Mouse (Mus musculus): ENCODE measurements around the gene Itgb5.

Gene Itgb5

DNA sequence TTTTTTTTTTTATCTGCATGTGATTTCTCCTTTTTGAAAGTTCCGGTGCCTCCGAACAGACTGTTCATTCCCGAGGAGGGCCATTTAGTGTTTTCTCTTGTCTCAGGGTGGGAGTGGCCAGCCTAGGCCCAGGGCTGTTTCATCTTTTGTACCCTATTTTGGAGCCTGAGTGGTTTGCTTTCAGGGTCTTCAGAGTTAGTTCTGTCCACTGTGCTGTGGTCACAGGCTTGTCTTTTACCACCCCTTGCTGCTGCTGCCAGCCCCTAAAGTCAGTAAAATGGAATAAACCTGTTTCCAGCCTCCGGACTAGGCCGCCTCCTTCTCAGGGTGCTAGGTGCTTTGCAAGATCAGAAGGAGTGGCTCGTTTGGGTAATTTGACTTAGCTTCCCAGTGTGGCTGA is 2.6 kb downstream of the Itgb5 start:
- DNase-seq (ENCODE audit: low read depth, low spot score): no peak

DNA sequence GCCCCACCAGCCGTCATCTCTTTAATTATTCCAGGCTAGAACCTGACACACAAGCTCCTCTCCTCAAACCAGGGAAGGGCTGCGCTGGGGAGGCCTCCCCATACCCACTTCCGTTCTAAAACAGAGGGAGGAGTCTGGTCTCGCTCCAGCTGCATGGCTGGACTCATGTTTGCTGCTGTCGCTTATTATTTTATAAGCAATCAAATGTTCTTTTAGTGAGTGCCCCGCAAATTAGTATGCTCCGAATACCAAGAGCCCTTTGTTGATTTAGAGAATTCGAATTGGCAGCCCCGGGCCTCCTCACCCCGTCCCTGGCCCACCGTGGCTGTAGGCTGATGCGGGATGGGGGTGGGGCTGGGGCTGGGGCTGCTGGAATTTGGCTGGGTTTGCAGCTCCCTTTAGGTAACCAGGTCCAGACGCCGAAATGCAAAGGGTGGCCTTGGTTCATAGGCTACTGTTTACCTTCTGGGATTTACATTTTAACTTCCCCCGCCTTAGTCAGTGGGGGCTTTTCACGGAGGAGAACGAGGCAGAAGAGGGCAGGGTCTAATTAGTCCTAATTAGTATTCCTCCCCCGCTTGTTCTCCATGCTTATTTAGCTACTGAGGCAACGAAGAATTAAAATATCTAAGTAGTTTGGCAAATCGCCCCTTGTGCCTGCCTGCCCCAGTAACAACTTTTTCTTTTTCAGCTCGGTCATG is 3.4 kb downstream of the Itgb5 start:
- no peak for DNase-seq (ENCODE audit: low read depth, low spot score)

DNA sequence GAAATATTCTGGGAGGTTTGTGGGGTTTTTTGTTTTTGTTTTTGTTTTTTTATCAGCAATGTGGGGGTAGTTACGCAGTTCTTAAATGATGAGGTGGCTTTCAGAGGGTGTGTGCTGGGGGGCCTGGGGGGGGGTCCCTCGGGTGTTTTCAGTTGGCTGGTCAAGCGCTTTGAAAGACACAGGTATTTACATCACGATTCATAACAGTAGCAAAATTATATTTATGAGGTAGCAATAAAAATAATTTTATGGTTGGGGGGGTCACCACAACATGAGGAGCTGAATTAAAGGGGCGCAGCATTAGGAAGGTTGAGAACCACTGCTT is 3.9 kb downstream of the Itgb5 start:
- no peak for DNase-seq (ENCODE audit: low read depth, low spot score)

DNA sequence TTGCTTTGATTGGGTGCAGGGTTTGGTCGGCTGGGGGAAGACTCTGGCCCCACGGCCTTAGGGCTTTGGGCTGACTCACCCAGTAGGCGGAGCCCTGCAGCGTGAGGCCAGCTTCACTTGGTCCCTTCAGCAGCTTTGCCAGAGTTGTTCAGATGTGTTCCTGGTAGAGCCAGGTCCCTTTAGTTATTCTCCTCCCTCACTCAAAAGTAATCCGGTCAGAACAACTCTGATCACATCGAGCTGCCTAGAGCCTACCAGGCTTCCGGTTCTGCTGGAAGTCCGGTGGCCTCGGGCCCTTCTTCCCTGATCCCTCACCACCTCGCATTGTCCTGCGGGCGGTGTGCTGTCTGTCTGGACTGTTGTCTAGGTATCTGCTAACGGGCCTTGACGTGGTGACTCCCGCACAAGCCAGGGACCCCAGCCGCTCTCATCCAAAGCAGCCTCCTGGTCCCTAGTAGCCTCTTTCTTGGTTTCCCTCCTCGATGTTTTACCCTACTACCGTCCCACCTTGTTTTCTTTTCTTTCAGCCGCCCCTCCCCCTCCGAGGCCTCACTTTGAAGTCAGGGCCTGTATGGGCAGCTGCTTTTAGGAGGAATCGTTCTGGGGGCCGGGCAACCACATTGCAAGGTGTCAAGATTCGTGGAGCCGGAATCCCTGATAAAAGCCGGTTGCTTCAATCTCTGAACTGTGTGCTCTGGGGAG is 4.5 kb downstream of the Itgb5 start:
- DNase-seq (ENCODE audit: low read depth, low spot score): no peak

DNA sequence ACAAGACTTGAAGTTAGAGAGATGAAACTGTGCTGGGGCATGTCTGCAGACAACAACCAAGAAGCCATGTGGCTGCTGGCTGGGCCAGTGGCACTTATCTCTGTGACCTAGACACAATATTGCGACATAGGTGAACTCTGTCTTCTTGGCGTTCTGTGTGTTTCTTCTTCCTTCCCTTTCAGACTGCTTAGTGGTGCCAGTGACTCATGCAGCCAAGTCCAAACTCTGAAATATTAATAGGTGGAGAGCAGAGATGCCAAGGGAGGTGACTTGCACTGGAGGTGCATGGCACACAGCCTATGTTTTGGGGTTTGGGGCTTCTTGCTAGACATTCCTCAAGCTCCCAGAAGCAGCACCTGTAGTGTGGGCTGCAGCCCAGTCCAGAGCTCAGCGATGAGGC is 7.2 kb downstream of the Itgb5 start:
- DNase-seq (ENCODE audit: low read depth, low spot score): no peak

DNA sequence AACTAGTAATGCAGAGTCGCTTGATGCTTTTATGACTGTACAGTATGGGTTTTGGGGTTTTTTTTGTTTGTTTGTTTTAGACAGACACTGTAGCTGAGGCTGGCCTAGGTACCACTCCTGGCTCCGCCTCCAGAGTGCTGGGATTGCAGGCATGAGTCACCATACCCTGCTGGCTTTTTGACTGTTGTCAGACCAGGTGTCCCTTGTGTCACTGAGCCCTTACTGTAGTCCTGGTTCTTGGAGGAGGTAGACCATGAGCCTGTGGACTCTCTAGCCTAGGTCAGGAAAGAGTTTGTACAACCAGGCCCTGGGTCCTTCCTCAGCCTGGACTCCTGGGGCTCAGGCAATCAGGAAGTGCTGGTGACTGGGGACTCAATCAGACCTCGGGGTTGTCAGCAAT is 7.7 kb downstream of the Itgb5 start:
- DNase-seq (ENCODE audit: low read depth, low spot score): no peak

DNA sequence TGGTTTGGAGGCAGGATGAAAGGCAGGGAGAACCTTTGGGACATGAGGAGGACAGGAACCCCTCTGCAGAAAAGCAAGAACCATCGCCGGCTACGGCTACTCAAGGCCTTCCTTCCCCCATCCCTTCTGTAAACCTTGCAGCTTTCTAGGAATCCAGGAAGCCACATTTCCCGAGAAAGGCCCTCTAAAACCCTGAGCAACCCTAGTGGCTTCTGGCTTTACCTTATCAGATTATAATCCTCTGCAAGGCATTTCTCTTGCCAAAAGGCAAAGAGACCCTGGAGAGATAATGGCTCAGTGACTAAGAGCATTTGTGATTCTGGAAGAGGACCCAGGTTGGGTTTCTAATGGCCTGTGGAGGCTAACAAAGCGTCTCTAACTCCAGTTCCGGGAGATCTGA is 11.2 kb downstream of the Itgb5 start:
- DNase-seq (ENCODE audit: low read depth, low spot score): no peak

DNA sequence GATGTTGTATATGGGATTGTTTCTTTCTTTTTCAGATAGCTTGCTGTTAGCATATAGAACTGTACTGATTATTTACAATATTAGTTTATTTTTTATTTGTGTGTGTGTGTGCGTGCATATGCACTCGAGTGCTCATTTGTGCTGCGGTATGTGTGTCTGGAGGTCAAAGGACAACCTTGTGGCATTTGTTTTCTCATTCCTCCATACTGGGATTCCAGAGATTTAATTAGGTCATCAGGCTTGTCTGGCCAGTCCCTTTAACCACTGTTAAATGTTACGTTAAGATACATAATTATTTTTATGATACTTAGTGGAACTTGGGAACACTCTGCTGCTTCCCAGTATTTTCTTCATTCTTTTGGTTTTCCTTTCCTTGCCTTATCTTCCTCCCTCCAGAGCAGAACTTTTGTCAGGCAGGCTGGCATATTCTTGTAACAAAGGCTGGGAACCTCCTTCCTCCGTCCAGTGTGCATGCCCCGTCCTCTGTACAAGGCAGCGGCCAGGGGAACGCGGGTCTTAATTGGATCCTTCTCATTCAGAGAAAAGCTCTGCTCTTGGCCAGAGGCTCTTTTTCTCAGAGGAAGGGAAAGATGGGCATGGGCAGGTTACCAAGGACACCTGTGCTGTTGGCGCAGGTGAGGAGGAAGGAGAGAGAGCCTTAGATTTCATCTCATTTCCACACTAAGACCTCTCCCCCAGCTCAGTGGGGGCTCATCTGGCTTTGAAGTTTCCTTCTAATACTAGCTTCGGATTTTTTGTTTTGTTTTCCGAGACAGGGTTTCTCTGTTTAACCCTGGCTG is 12.8 kb downstream of the Itgb5 start:
- no peak for DNase-seq (ENCODE audit: low read depth, low spot score)

DNA sequence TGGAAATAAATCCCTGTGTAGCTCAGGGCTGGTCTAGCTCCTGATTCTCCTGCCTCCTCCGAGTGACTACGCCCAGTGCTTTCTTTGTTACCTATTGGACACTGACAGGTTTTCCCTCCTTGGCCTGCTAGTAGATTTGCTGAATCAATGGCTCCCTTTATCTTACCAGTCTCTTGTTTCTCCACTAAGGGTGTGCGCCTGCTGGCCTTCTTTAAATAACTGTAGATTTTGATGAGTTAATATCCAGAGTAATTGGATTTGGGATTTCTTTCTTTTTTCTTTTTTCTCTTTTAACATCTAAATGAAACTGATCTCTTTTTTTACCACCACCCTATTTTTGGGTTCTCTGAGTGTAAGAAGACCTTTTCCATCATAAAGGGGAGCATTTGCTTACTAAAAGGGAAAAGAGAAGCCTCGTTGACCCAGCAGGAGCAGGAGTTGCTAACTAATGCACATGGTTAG is 14.7 kb downstream of the Itgb5 start:
- no peak for DNase-seq (ENCODE audit: low read depth, low spot score)

DNA sequence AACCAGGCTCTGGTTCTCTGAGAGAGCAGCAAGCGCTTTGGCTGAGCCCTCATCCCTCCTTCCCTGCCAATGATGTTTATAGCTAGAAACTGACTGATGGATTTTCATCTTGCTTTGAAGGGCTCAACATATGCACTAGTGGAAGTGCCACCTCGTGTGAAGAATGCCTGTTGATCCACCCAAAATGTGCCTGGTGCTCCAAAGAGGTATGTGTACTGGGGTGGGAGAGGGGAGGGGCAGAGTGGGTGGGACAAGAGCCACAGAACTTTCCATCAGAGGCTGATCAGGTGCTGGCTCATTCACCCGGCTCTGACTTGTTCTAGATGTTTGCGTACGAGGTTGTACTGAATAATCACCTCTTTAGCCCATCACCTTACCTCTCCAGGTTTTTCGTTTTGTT is 15.4 kb downstream of the Itgb5 start:
- DNase-seq (ENCODE audit: low read depth, low spot score): no peak

DNA sequence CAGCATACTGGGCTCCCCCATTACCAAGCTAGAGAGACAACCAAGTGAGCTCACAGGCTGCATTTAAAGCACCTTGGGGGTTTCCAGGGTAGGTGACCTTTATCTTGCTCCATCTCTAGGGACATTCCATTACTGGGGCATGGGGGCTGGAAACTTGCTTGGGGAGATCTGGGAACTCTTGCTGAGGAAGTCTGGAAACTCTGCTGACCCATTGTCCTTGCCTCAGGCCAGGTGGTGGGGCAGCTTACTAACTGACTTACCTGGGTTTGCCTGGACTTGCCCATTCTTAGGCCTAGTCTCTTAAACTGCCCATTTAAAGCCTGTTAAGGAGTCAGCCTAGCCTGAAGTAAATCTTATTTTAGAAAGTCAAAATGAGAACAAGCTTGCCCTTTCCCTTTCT is 23.8 kb downstream of the Itgb5 start:
- DNase-seq (ENCODE audit: low read depth, low spot score): no peak

DNA sequence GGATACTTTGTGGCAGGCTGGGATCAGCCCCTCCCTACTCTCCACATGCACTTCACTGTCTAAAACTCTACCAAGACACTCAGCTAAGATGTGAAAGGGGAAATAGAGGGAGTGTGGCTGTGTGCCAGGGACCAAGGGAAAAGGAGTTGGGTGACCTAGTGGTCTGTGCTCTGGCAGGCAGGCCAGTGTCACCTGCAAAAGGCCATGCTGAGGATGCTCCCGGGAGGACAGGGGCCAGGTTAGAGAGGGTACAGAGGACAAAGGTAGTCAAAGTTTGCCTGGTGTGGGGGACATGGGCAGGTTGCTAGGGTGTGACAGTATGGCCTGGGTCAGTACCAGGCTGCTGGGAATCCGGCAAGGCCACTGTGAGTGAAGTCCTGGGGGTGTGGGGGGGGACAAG is 29.3 kb downstream of the Itgb5 start:
- no peak for DNase-seq (ENCODE audit: low read depth, low spot score)

DNA sequence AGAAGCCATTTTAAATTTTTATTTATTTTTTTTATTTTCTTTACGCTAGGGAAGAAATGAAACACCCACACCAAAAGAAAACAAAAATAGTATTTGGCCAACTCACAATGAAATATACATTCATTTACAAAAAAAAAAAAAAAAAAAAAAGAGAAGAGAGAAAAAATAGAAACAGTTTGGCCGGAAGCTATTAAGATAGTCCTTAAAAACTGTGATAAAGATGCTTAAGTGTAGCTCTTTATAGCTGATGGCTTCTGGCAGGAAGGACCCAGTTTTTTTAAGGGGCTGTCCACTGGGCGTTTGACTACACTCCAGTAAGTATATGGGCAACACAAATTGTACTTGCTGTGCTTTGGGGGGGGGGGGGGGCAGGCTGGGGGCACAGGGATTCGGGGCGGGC is 29.9 kb downstream of the Itgb5 start:
- no peak for DNase-seq (ENCODE audit: low read depth, low spot score)

DNA sequence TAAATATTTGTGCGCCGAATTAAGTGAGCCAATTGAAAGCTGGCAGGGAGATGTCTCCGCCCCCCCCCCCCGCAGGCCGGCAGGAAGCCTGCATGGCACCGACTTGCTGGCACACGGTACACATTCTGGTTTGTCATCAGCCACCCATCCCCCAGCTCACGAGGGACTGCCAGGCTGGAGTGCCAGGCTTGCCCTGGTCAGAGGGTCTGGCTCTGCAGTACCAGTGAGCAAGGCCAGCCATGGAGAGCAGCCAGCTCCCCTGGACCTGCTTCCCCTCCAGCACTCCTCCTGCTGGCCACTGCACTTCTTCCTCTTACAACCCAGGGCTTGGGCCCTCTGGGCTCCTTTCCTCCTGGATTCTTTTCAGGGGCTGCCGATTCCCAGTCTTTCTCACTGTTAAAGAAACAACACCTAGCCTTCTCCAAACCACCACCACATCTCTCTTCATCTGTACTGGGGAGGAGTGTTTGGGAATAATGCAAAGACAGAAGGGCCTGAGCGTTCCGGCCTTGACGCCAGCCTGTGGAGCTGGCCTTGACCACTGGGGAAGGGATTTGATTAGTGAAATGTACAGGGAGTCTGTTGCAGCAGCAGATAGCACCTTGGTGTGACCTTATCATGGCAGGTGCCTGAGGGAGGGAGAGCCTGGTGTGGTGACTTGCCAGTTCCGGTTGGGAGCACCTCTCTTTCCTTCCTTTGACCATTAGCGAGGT is 30.7 kb downstream of the Itgb5 start:
- no peak for DNase-seq (ENCODE audit: low read depth, low spot score)

DNA sequence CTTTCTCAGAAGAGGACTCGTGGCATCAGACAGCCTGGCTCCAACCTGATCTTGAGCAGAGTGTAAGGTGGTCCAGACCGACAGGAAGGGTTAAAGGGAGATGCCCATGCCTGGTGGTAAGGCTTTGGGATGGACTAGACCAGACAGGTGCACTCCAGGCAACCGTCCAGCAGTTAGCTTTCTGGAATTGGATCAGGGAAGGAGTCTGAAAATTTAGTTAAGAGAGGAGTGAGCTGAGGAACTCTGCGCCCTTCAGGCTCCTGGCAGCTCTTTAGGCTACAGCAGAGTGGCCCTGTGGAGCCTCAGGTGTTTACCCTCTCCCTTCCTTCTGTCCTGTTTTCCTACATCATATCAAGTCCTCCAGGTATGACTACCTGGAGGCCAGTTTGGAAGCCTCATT is 32.9 kb downstream of the Itgb5 start:
- DNase-seq (ENCODE audit: low read depth, low spot score): no peak

DNA sequence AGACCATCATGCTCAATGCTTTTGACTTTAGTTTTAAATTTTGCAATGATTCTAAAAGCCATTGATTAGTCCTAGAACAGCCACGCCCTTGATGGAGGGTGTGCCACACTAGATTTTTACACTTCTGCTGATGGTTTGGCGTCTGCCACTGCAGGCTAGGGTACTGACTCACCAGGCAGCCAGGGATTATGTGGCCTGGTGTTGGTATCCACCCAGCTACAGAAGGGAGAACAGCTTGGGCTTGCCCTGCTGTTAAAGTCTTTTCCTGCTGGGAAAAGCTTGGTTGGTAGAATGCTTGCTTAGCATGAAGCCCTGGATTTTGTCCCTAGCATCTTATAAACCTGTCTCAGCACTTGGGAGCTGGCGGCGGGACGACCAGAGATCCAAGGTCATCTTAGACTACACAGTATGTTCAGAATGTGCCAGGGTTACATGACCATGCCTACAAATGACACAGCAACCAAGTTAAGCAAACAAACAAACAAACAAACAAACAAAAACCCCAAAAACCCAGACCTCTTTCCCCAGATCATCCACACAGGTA is 33.8 kb downstream of the Itgb5 start:
- DNase-seq (ENCODE audit: low read depth, low spot score): no peak

DNA sequence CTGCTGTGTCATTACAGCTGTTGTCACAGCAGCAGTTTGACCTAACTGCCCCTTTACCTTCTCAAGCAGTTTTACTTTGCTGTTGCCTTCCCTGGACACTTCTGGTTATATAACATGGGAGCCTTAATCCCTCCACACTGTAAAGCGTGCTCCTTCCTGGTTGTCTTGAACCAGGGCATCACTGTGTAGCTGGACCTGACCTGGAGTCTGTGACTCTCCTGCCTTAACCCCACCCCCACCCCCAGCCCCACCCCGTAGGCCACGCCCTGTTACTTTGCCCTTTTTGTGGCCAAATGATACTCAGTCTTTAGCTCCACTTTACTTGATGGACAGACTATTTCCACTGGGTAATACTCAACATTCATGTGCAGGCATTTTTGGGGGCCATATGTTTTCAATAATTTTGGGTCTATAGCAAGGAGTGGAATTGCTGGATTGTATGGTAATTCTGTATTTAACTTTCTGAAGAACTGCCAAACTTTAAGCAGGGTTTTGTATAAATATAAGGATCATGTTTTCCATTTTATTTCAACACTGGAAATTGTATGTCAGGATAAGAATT is 40.8 kb downstream of the Itgb5 start:
- DNase-seq (ENCODE audit: low read depth, low spot score): no peak

DNA sequence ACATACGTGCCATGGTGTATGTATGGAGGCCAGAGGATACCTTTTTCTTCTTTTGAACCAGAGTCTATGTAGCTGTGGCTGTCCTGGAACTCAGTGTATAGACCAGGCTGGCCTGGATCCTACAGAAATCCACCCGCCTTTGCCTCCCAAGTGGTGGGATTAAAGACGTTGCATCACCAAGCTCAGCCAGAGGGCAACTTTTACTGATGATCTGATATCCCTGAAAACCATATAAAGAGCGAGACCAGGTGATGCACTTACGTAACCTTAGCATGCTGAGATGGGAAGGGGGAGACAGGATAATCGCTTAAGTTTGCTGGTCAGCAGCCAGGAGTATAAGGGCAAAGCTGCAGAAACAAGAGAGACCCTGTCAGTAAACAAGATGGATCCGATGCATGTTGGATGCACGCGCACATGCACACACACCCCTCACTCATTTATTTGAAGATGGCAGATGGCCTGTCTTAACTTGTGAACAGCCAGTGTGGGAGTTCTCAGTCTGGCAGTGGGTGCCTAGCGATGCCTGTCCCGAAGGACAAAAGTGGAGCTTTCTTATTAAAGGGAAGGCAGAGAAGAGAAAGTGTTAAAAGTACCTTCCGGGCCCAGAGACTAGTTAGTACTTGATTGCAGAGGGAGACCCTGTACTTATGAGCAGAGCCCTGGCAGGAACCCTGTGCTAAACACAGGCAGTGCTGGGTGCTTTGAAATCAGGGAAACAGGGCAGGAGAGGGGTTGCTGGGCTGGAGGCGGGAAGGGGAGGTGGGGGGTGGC is 41.7 kb downstream of the Itgb5 start:
- no peak for DNase-seq (ENCODE audit: low read depth, low spot score)

DNA sequence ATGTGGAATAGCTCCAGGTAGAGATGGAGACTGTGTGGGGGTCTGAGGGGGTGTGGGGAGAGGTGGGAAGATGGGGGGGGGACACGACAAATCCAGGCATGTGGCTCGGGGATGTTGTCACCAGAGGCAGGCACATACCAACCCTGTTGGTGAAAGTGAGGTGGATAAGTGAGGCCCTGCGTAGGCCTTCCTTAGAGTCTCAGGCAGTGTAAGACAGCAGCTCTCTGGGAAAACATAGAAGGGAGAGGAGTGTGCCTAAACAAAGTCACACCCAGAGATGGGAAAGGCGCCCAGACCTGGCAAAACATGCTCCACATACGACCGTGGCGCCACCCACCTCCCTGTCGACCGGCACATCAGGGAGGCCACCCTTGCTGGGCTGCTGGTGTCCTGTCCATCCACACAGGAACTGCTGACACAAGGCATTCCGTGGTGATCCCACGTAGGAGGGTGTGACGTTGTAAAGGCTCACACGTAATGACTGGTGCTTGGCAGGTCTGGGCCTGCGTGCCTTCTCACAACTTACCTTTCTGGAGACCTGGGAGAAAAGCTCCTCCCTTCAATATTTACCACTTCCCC is 42.5 kb downstream of the Itgb5 start:
- no peak for DNase-seq (ENCODE audit: low read depth, low spot score)

DNA sequence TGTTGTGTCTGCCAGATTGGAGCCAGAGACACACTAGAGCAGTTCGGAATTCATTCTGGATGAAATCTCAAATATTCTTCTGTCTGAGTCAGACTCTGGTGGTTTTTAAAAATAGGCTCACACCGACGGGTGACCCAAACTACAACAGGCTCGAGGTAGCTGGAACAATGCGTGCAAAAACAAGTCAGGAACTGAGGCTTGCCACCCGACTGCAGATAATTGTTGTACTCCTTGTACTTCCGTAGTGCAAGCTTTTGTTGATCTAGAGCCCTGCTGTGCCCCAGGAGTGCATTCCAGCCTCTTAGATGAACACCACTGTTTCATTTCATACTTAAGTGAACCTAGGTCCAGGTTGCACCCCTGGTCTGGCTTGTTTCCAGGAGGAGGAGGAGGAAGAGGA is 43.8 kb downstream of the Itgb5 start:
- DNase-seq (ENCODE audit: low read depth, low spot score): no peak
